Mouse (Mus musculus) heart, embryonic 11.5 days (tissue): Measurements from ENCODE around the gene Gm8947. TPM values are rescaled to one million over a fixed set of nuclear protein-coding genes. Genes with fewer than 3 reads are reported as not detected.

Experiments
- ATAC-seq: fragments of 200-750 bp; cut with Nextera tagmentation; replicated peaks from 2 replicates; pipeline ENCODE4 v1.8.0; 2017; ENCODE audit warnings: moderate library complexity; ENCODE audit not compliant: insufficient number of reproducible peaks, low FRiP score, low TSS enrichment
- H3K27ac ChIP-seq: fragments of 300-500 bp; sonication (generic); 2 replicates; pipeline ENCODE4 v1.5.1; 2014; ENCODE audit warnings: mild to moderate bottlenecking, low read depth, low read length
- H3K27me3 ChIP-seq: fragments of 300-500 bp; sonication (generic); 2 replicates; pipeline ENCODE4 v1.6.1; 2014; ENCODE audit warnings: mild to moderate bottlenecking, low read length, mixed read lengths; ENCODE audit not compliant: control insufficient read depth, insufficient read depth
- H3K36me3 ChIP-seq: fragments of 300-500 bp; sonication (generic); 2 replicates; pipeline ENCODE4 v1.6.1; 2014; ENCODE audit warnings: mild to moderate bottlenecking, low read length, moderate library complexity, mixed read lengths; ENCODE audit not compliant: control insufficient read depth, insufficient read depth
- H3K4me1 ChIP-seq: fragments of 300-500 bp; sonication (generic); 2 replicates; pipeline ENCODE4 v1.6.1; 2014; ENCODE audit warnings: low read length; ENCODE audit not compliant: control insufficient read depth, insufficient read depth
- H3K4me2 ChIP-seq: fragments of 300-500 bp; sonication (generic); 2 replicates; pipeline ENCODE4 v1.6.1; 2014; ENCODE audit warnings: mild to moderate bottlenecking, moderate library complexity
- H3K4me3 ChIP-seq: fragments of 300-500 bp; sonication (generic); 2 replicates; pipeline ENCODE4 v1.5.1; 2014; ENCODE audit warnings: low read depth, low read length
- H3K9ac ChIP-seq: fragments of 300-500 bp; sonication (generic); 2 replicates; pipeline ENCODE4 v1.6.1; 2014; ENCODE audit warnings: mild to moderate bottlenecking, low read depth, low read length, moderate library complexity
- H3K9me3 ChIP-seq: fragments of 300-500 bp; sonication (generic); replicated peaks from 2 replicates; pipeline ENCODE4 v1.6.1; 2016; ENCODE audit warnings: low read length; ENCODE audit not compliant: control insufficient read depth
- WGBS: fragments of 180-500 bp; shearing (Covaris S2); extraction: QIAGEN DNeasy Blood & Tissue Kit; methylation state at CpG from one replicate; pipeline ENCODE4 v1.1.7; 2014; ENCODE audit not compliant: insufficient replicate concordance; 5-methylcytosine and 5-hydroxymethylcytosine counted together
- polyA plus RNA-seq: library from polyadenylated mRNA; unstranded; fragments of >200 nt; fragmentation: Nextera tagmentation; extraction: Ambion mirVana; gene quantifications from 2 replicates; pipeline ENCODE4 v1.2.1, GENCODE M21; 2014

Gene Gm8947
- polyA plus RNA-seq, 1 experiment from 2014 or later = 1.2 TPM

- Histone ChIP-seq H3K9ac (no peak overlapping the region), H3K36me3 (no peaks in the 10 kb centered on the region), H3K27ac (no peak overlapping the region), H3K27me3 (no peaks in the 10 kb centered on the region), H3K9me3 (no peaks in the 10 kb centered on the region), H3K4me2 (no peak overlapping the region), H3K4me1 (peaks cover 10% of the 10 kb centered on the region), H3K4me3 (no peak overlapping the region)
- 37% methylated on average over 7 of the region's 7 CpGs for WGBS
- no peak for ATAC-seq
These were observed 35.2 kb upstream of the Gm8947 start for GRCm38 (mm10) chr1:151156777-151157632.

- Histone ChIP-seq H3K4me1 (peaks cover 7% of the 10 kb centered on the region; the same call in 1 of the 2 replicates), H3K9me3 (no peaks in the 10 kb centered on the region), H3K27ac (no peak overlapping the region), H3K27me3 (no peaks in the 10 kb centered on the region), H3K36me3 (no peaks in the 10 kb centered on the region), H3K4me3 (no peak overlapping the region), H3K4me2 (no peak overlapping the region), H3K9ac (no peak overlapping the region)
- ATAC-seq = no peak
- WGBS = 84% methylated on average over 9 of the region's 9 CpGs
These were observed 34.0 kb upstream of the Gm8947 start for GRCm38 (mm10) chr1:151157963-151158856.

GRCm38 (mm10) chr1:151158857-151159510 is 33.2 kb upstream of the Gm8947 start:
- no peak for ATAC-seq
- Histone ChIP-seq H3K9me3 (no peaks in the 10 kb centered on the region), H3K4me1 (peaks cover 7% of the 10 kb centered on the region; the same call in 1 of the 2 replicates), H3K27ac (no peak overlapping the region), H3K36me3 (no peaks in the 10 kb centered on the region), H3K9ac (no peak overlapping the region), H3K27me3 (no peaks in the 10 kb centered on the region), H3K4me2 (no peak overlapping the region), H3K4me3 (no peak overlapping the region)
- WGBS = 79% methylated on average over 2 of the region's 2 CpGs

- Histone ChIP-seq H3K9me3 (no peaks in the 10 kb centered on the region), H3K36me3 (no peaks in the 10 kb centered on the region), H3K27ac (no peak overlapping the region), H3K9ac (no peak overlapping the region), H3K4me1 (no peaks in the 10 kb centered on the region), H3K4me2 (no peak overlapping the region), H3K27me3 (no peaks in the 10 kb centered on the region), H3K4me3 (no peak overlapping the region)
- no peak for ATAC-seq
- WGBS = 41% methylated on average over 8 of the region's 8 CpGs
These were observed 26.1 kb upstream of the Gm8947 start for GRCm38 (mm10) chr1:151166031-151166430.

- 47% methylated on average over 12 of the region's 12 CpGs for WGBS
- Histone ChIP-seq H3K36me3 (no peaks in the 10 kb centered on the region), H3K9ac (no peak overlapping the region), H3K4me3 (no peak overlapping the region), H3K27me3 (no peaks in the 10 kb centered on the region), H3K27ac (no peak overlapping the region), H3K9me3 (no peaks in the 10 kb centered on the region), H3K4me1 (no peaks in the 10 kb centered on the region), H3K4me2 (no peak overlapping the region)
- no peak for ATAC-seq
These were observed 24.7 kb upstream of the Gm8947 start for GRCm38 (mm10) chr1:151167297-151168047.

GRCm38 (mm10) chr1:151168637-151169036 is 23.5 kb upstream of the Gm8947 start:
- Histone ChIP-seq H3K9me3 (no peaks in the 10 kb centered on the region), H3K36me3 (no peaks in the 10 kb centered on the region), H3K27me3 (no peaks in the 10 kb centered on the region), H3K9ac (no peak overlapping the region), H3K4me1 (no peaks in the 10 kb centered on the region), H3K27ac (no peak overlapping the region), H3K4me2 (no peak overlapping the region), H3K4me3 (no peak overlapping the region)
- no peak for ATAC-seq
- 61% methylated on average over 3 of the region's 3 CpGs for WGBS

GRCm38 (mm10) chr1:151171572-151172461 is 20.4 kb upstream of the Gm8947 start:
- Histone ChIP-seq H3K36me3 (no peaks in the 10 kb centered on the region), H3K4me2 (no peak overlapping the region), H3K9me3 (no peaks in the 10 kb centered on the region), H3K9ac (no peak overlapping the region), H3K4me1 (no peaks in the 10 kb centered on the region), H3K27me3 (no peaks in the 10 kb centered on the region), H3K4me3 (no peak overlapping the region), H3K27ac (no peak overlapping the region)
- ATAC-seq = no peak
- 60% methylated on average over 2 of the region's 2 CpGs for WGBS
